Mouse (Mus musculus) cerebral cortex, adult 2 months (tissue): ENCODE data around the gene Dlec1.

Source experiments
- WGBS: fragments of 180-500 bp; shearing (Covaris S2); methylation state at CpG from one replicate; pipeline ENCODE4 v1.1.7; 2018; 5-methylcytosine and 5-hydroxymethylcytosine counted together

The Dlec1 gene

GRCm38 (mm10) chr9:119142066-119142465 lies 39.8 kb downstream of the Dlec1 start:
- WGBS, result 92% methylated on average over 5 of the region's 5 CpGs

GRCm38 (mm10) chr9:119143372-119143771 lies 41.1 kb downstream of the Dlec1 start:
- 77% methylated on average over 9 of the region's 9 CpGs for WGBS

GRCm38 (mm10) chr9:119144696-119145095 lies 42.4 kb downstream of the Dlec1 start:
- 71% methylated on average over 8 of the region's 8 CpGs for WGBS

- WGBS, result 64% methylated on average over 10 of the region's 10 CpGs
These were observed 42.9 kb downstream of the Dlec1 start for GRCm38 (mm10) chr9:119145137-119145536.

- 72% methylated on average over 6 of the region's 6 CpGs for WGBS
These were observed 43.4 kb downstream of the Dlec1 start for GRCm38 (mm10) chr9:119145638-119146037.

- WGBS, result 63% methylated on average over 13 of the region's 13 CpGs
These were observed 44.0 kb downstream of the Dlec1 start for GRCm38 (mm10) chr9:119146098-119146770.

- WGBS, result 62% methylated on average over 5 of the region's 5 CpGs
These were observed 47.3 kb downstream of the Dlec1 start for GRCm38 (mm10) chr9:119149601-119150000.

- WGBS, result 62% methylated on average over 2 of the region's 2 CpGs
These were observed 49.5 kb downstream of the Dlec1 start for GRCm38 (mm10) chr9:119151751-119152150.

- 80% methylated on average over 8 of the region's 8 CpGs for WGBS
These were observed 53.1 kb downstream of the Dlec1 start for GRCm38 (mm10) chr9:119155416-119155815.

- 57% methylated on average over 7 of the region's 7 CpGs for WGBS
These were observed 53.5 kb downstream of the Dlec1 start for GRCm38 (mm10) chr9:119155826-119156225.

- 2% methylated on average over 65 of the region's 65 CpGs for WGBS
These were observed 54.3 kb downstream of the Dlec1 start, which contains the start of gene Acaa1b for GRCm38 (mm10) chr9:119156278-119157201. Gene Acaa1b, minus strand, starts transcription at chr9:119157093.

GRCm38 (mm10) chr9:119158861-119159260 lies 56.6 kb downstream of the Dlec1 start, which contains the start of gene Gm47289:
Gene Gm47289, plus strand, starts transcription at chr9:119159161.
- WGBS, result 77% methylated on average over 4 of the region's 4 CpGs

- WGBS, result 92% methylated on average over 3 of the region's 3 CpGs
These were observed 58.4 kb downstream of the Dlec1 start for GRCm38 (mm10) chr9:119160689-119161088.

- 85% methylated on average over 7 of the region's 7 CpGs for WGBS
These were observed 62.5 kb downstream of the Dlec1 start for GRCm38 (mm10) chr9:119164743-119165142.

GRCm38 (mm10) chr9:119165548-119165947 lies 63.3 kb downstream of the Dlec1 start:
- 90% methylated on average over 6 of the region's 6 CpGs for WGBS

- 93% methylated on average over 2 of the region's 2 CpGs for WGBS
These were observed 65.3 kb downstream of the Dlec1 start for GRCm38 (mm10) chr9:119167608-119168007.

GRCm38 (mm10) chr9:119179292-119179691 lies 77.0 kb downstream of the Dlec1 start:
- whole genome bisulfite sequencing, result 91% methylated on average over 11 of the region's 11 CpGs

GRCm38 (mm10) chr9:119181241-119181728 lies 79.0 kb downstream of the Dlec1 start:
- WGBS, result 39% methylated on average over 3 of the region's 3 CpGs

- WGBS, result 42% methylated on average over 11 of the region's 11 CpGs
These were observed 90.1 kb downstream of the Dlec1 start for GRCm38 (mm10) chr9:119192202-119192990.
